ENCODE assay signal across 7 mouse cellular contexts in genomic region chr1:186827773-186828172, GRCm38 (mm10).
DNase-seq lines count a peak whose midpoint lies in the region; ATAC-seq and TF ChIP-seq lines count a peak whose summit lies in the region.

No protein-coding gene starts in this region.

- ATAC-seq in kidney, embryonic 16.5 days (ENCODE audit: low FRiP score, low TSS enrichment) = no peak
- no peak for ATAC-seq in erythroid progenitor cell, adult 5-6 weeks (replicated peaks; ENCODE audit: low FRiP score, poor library complexity, severe bottlenecking)

- H3K4me2 ChIP-seq in kidney, embryonic 16.5 days (replicated peaks; ENCODE audit: low read depth, low read length) = no peak overlapping the region

- H3K27me3 ChIP-seq in kidney, adult 2 months (replicated peaks; ENCODE audit: control insufficient read depth, insufficient read depth, low read length) = peaks cover 2% of the 10 kb centered on the region
- H3K27me3 ChIP-seq in kidney, embryonic 16.5 days (ENCODE audit: insufficient read depth, low read length) = peaks cover 25% of the 10 kb centered on the region
- no peaks in the 10 kb centered on the region; the same call in 1 of the 2 replicates for H3K27me3 ChIP-seq in ES-Bruce4 (ENCODE audit: control insufficient read depth, insufficient read depth, low read length, poor library complexity, severe bottlenecking)

- no peak for TF ChIP-seq POLR2A in kidney, adult 2 months (IDR thresholded peaks at IDR 0.05; ENCODE audit: low read depth, low read length)
- no peak for TF ChIP-seq POLR2A in ES-Bruce4 (IDR thresholded peaks at IDR 0.05; ENCODE audit: insufficient read depth, low read length)

- no peaks in the 10 kb centered on the region for H3K9me3 ChIP-seq in kidney, embryonic 16.5 days (ENCODE audit: low read length)
- H3K9me3 ChIP-seq in ES-Bruce4 (replicated peaks; ENCODE audit: control insufficient read depth, insufficient read depth, low read length, poor library complexity, severe bottlenecking) = no peaks in the 10 kb centered on the region

- H3K27ac ChIP-seq in kidney, adult 2 months (ENCODE audit: insufficient read depth, low read depth, low read length) = no peak overlapping the region
- no peak overlapping the region for H3K27ac ChIP-seq in kidney, embryonic 16.5 days (ENCODE audit: low read length)
- no peak overlapping the region for H3K27ac ChIP-seq in ES-Bruce4 (ENCODE audit: insufficient read depth, low read length)

- no peak overlapping the region for H3K9ac ChIP-seq in kidney, embryonic 16.5 days (replicated peaks; ENCODE audit: low read length)
- no peak overlapping the region for H3K9ac ChIP-seq in ES-Bruce4 (ENCODE audit: low read depth, poor library complexity, severe bottlenecking)

- WGBS in kidney, adult 2 months = 20% methylated on average over 3 of the region's 3 CpGs
- WGBS in kidney, embryonic 16.5 days = 22% methylated on average over 3 of the region's 3 CpGs

- H3K4me1 ChIP-seq in kidney, adult 2 months (ENCODE audit: control insufficient read depth, insufficient read depth, low read length) = no peaks in the 10 kb centered on the region
- no peaks in the 10 kb centered on the region for H3K4me1 ChIP-seq in kidney, embryonic 16.5 days (ENCODE audit: insufficient read depth, low read length)
- H3K4me1 ChIP-seq in ES-Bruce4 (ENCODE audit: control insufficient read depth, insufficient read depth, low read length) = no peaks in the 10 kb centered on the region

- TF ChIP-seq CTCF in kidney, adult 2 months (conservative IDR thresholded peaks at IDR 0.05; ENCODE audit: insufficient read depth, insufficient read length, low read depth, low read length) = 0 out of 2 replicates have a peak, but pooled peaks have one; percentile 14
- peak; percentile 3 for TF ChIP-seq CTCF in ES-Bruce4 (IDR thresholded peaks at IDR 0.05; ENCODE audit: low read depth, low read length)

- no peaks in the 10 kb centered on the region for H3K36me3 ChIP-seq in kidney, adult 2 months (ENCODE audit: control insufficient read depth, insufficient read depth, low read length)
- H3K36me3 ChIP-seq in kidney, embryonic 16.5 days (ENCODE audit: insufficient read depth, low read length) = no peaks in the 10 kb centered on the region
- H3K36me3 ChIP-seq in ES-Bruce4 (ENCODE audit: control insufficient read depth, insufficient read depth, low read length, poor library complexity, severe bottlenecking) = no peaks in the 10 kb centered on the region

- no peak for TF ChIP-seq EP300 in ES-Bruce4 (IDR thresholded peaks at IDR 0.05; ENCODE audit: insufficient read depth, low read depth, low read length)

- DNase-seq in kidney, adult 2 months = peak; percentile 24
- peak; percentile 58 for DNase-seq in ZHBTc4 (ENCODE audit: low read depth, low spot score)
- peak; percentile 53 for DNase-seq in hindlimb bud, embryonic 11.5 days (ENCODE audit: extremely low spot score, low read depth, low spot score)
- DNase-seq in right cerebral cortex, postnatal 25 days = peak; percentile 9

- no peak overlapping the region for H3K4me3 ChIP-seq in kidney, adult 2 months (ENCODE audit: insufficient read depth, low read depth, low read length)
- no peak overlapping the region for H3K4me3 ChIP-seq in kidney, embryonic 16.5 days (ENCODE audit: low read length)
- H3K4me3 ChIP-seq in ES-Bruce4 (ENCODE audit: low read depth, low read length) = no peak overlapping the region
